Mouse (Mus musculus): ENCODE data around the gene Atp6v0e2.

GRCm38 (mm10) chr6:48497521-48497920 is 39.9 kb upstream of the Atp6v0e2 start:
- TF ChIP-seq POLR2A (IDR thresholded peaks at IDR 0.05; ENCODE audit: control insufficient read depth, extremely low read depth, insufficient read depth, low read length, poor library complexity) (no peak), CTCF (IDR thresholded peaks at IDR 0.05; ENCODE audit: borderline replicate concordance, control insufficient read depth, extremely low read depth, insufficient read depth, low read length, poor library complexity) (no peak)
